Mouse (Mus musculus) MEL (cell line): ENCODE data around the gene L3mbtl4. TPM values are rescaled to one million over a fixed set of nuclear protein-coding genes. Genes with fewer than 3 reads are reported as not detected.

Experiments
- DNase-seq: peaks from one replicate; pipeline ENCODE4 v3.0.0; 2011; ENCODE audit warnings: low read depth, low spot score
- H3K27ac ChIP-seq: 2 replicates; pipeline ENCODE4 v1.5.1; 2012; ENCODE audit warnings: low read depth, mild to moderate bottlenecking, control low read depth, low read length, moderate library complexity; ENCODE audit not compliant: control insufficient read depth
- H3K27me3 ChIP-seq, 2 experiments: fragments of 150-350 bp in 1 of 2; sonication (generic) in 1 of 2; 2 replicates each; pipeline ENCODE4 v1.6.1; 2012; ENCODE audit warnings: low read length in 2 of 2, mild to moderate bottlenecking in 2 of 2, improper control_type of control experiment in 1 of 2, moderate library complexity in 1 of 2; ENCODE audit not compliant: insufficient read depth in 2 of 2, control insufficient read depth in 1 of 2
- H3K36me3 ChIP-seq, 2 experiments: 2 replicates each; pipeline ENCODE4 v1.6.1; 2012 to 2014; ENCODE audit warnings: low read length in 2 of 2, improper control_type of control experiment in 1 of 2, inconsistent platforms in 1 of 2, mild to moderate bottlenecking in 1 of 2; ENCODE audit not compliant: insufficient read depth in 2 of 2, control insufficient read depth in 1 of 2
- H3K4me1 ChIP-seq, 2 experiments: fragments of 150-350 bp in 1 of 2; sonication (generic) in 1 of 2; 2 replicates each; pipeline ENCODE4 v1.6.1; 2012; ENCODE audit warnings: low read length in 2 of 2, improper control_type of control experiment in 1 of 2, mild to moderate bottlenecking in 1 of 2; ENCODE audit not compliant: insufficient read depth in 2 of 2, control insufficient read depth in 1 of 2
- H3K4me3 ChIP-seq, 2 experiments: fragments of 150-350 bp in 1 of 2; sonication (generic) in 1 of 2; 2 replicates each; pipeline ENCODE4 v1.5.1; 2012; ENCODE audit warnings: low read depth in 2 of 2, low read length in 2 of 2, mild to moderate bottlenecking in 2 of 2, moderate library complexity in 2 of 2, control low read depth in 1 of 2, improper control_type of control experiment in 1 of 2; ENCODE audit not compliant: control insufficient read depth in 1 of 2, insufficient read depth in 1 of 2
- H3K79me2 ChIP-seq: 2 replicates; pipeline ENCODE4 v1.6.1; 2012; ENCODE audit warnings: mild to moderate bottlenecking, low read length, moderate library complexity; ENCODE audit not compliant: control insufficient read depth, poor library complexity, insufficient read depth
- H3K9ac ChIP-seq: 2 replicates; pipeline ENCODE4 v1.6.1; 2012; ENCODE audit warnings: low read depth, mild to moderate bottlenecking, control low read depth, low read length, moderate library complexity; ENCODE audit not compliant: control insufficient read depth, poor library complexity, severe bottlenecking
- H3K9me3 ChIP-seq: fragments of 150-350 bp; sonication (generic); replicated peaks from 2 replicates; pipeline ENCODE4 v1.6.1; 2012; ENCODE audit warnings: mild to moderate bottlenecking, low read length, improper control_type of control experiment, moderate library complexity; ENCODE audit not compliant: insufficient read depth
- BHLHE40 ChIP-seq: IDR thresholded peaks from 2 replicates; pipeline ENCODE4 v1.6.1; 2012; ENCODE audit warnings: low read depth, mild to moderate bottlenecking, inconsistent platforms, low read length, improper control_type of control experiment, borderline replicate concordance
- CHD1 ChIP-seq: IDR thresholded peaks from 2 replicates; pipeline ENCODE4 v1.6.1; 2012; ENCODE audit warnings: low read depth, mild to moderate bottlenecking, inconsistent platforms, low read length, improper control_type of control experiment
- CTCF ChIP-seq, 3 experiments: IDR thresholded peaks in 2 of 3; conservative IDR thresholded peaks in 1 of 3; 2 replicates each; pipeline ENCODE4 v1.5.1; 2011 to 2012; ENCODE audit warnings: low read length in 3 of 3, low read depth in 2 of 3, mild to moderate bottlenecking in 2 of 3, improper control_type of control experiment in 1 of 3, inconsistent platforms in 1 of 3, mixed read lengths in 1 of 3, moderate library complexity in 1 of 3; ENCODE audit not compliant: control insufficient read depth in 1 of 3, insufficient read depth in 1 of 3, poor library complexity in 1 of 3, severe bottlenecking in 1 of 3
- GABPA ChIP-seq: IDR thresholded peaks from 2 replicates; pipeline ENCODE4 v1.6.1; 2012; ENCODE audit warnings: low read depth, mild to moderate bottlenecking, inconsistent platforms, low read length, improper control_type of control experiment, moderate library complexity
- GATA1 ChIP-seq: IDR thresholded peaks from 2 replicates; pipeline ENCODE4 v1.6.1; 2011; ENCODE audit warnings: low read depth, low read length, improper control_type of control experiment
- HCFC1 ChIP-seq: IDR thresholded peaks from 2 replicates; pipeline ENCODE4 v1.6.1; 2012; ENCODE audit warnings: low read depth, mild to moderate bottlenecking, inconsistent platforms, low read length, improper control_type of control experiment, moderate library complexity
- JUND ChIP-seq: IDR thresholded peaks from 2 replicates; pipeline ENCODE4 v1.6.1; 2011; ENCODE audit warnings: low read depth, mild to moderate bottlenecking, improper control_type of control experiment, low read length
- MXI1 ChIP-seq: IDR thresholded peaks from 2 replicates; pipeline ENCODE4 v1.6.1; 2011; ENCODE audit warnings: mild to moderate bottlenecking, low read depth, low read length, improper control_type of control experiment
- NELFE ChIP-seq: IDR thresholded peaks from 2 replicates; pipeline ENCODE4 v1.6.1; 2011; ENCODE audit warnings: low read depth, low read length, improper control_type of control experiment
- POLR2AphosphoS5 ChIP-seq: IDR thresholded peaks from 2 replicates; pipeline ENCODE4 v1.6.1; 2012; ENCODE audit warnings: low read depth, borderline replicate concordance, mild to moderate bottlenecking, inconsistent platforms, low read length, moderate library complexity, mixed read lengths
- RAD21 ChIP-seq: IDR thresholded peaks from 2 replicates; pipeline ENCODE4 v1.6.1; 2011; ENCODE audit warnings: mild to moderate bottlenecking, low read depth, low read length, improper control_type of control experiment
- RCOR1 ChIP-seq: IDR thresholded peaks from 2 replicates; pipeline ENCODE4 v1.6.1; 2012; ENCODE audit warnings: low read depth, mild to moderate bottlenecking, inconsistent platforms, low read length, improper control_type of control experiment
- SIN3A ChIP-seq: IDR thresholded peaks from 2 replicates; pipeline ENCODE4 v1.6.1; 2012; ENCODE audit warnings: low read length, improper control_type of control experiment, inconsistent platforms
- SMC3 ChIP-seq: IDR thresholded peaks from 2 replicates; pipeline ENCODE4 v1.6.1; 2011; ENCODE audit warnings: low read depth, low read length, improper control_type of control experiment
- TCF12 ChIP-seq: IDR thresholded peaks from 2 replicates; pipeline ENCODE4 v1.6.1; 2014; ENCODE audit warnings: low read depth, mild to moderate bottlenecking, inconsistent platforms, low read length, improper control_type of control experiment, moderate library complexity
- USF1 ChIP-seq: IDR thresholded peaks from 2 replicates; pipeline ENCODE4 v1.6.1; 2014; ENCODE audit warnings: low read depth, mild to moderate bottlenecking, inconsistent platforms, low read length, improper control_type of control experiment, moderate library complexity
- USF2 ChIP-seq, 2 experiments: IDR thresholded peaks; 2 replicates each; pipeline ENCODE4 v1.6.1; 2011 to 2012; ENCODE audit warnings: improper control_type of control experiment in 2 of 2, low read length in 2 of 2, borderline replicate concordance in 1 of 2, inconsistent platforms in 1 of 2, low read depth in 1 of 2, mild to moderate bottlenecking in 1 of 2; ENCODE audit not compliant: insufficient read depth in 1 of 2
- ZKSCAN1 ChIP-seq: IDR thresholded peaks from 2 replicates; pipeline ENCODE4 v1.6.1; 2012; ENCODE audit warnings: low read depth, mild to moderate bottlenecking, inconsistent platforms, low read length, improper control_type of control experiment, moderate library complexity
- ZMIZ1 ChIP-seq: IDR thresholded peaks from 2 replicates; pipeline ENCODE4 v1.6.1; 2012; ENCODE audit warnings: low read depth, mild to moderate bottlenecking, inconsistent platforms, low read length, improper control_type of control experiment, moderate library complexity
- polyA plus RNA-seq, 2 experiments: library from polyadenylated mRNA; stranded (reverse) in 1 of 2; unstranded in 1 of 2; fragments of >175 nt in 1 of 2; fragments of >200 nt in 1 of 2; gene quantifications; 2 replicates each; pipeline versions ENCODE4 v1.2.1 to v1.2.4; 2012; ENCODE audit warnings: low replicate concordance in 2 of 2, low read depth in 1 of 2; ENCODE audit not compliant: insufficient read length in 2 of 2, insufficient read depth in 1 of 2, missing spikeins in 1 of 2
- total RNA-seq: library from RNA; depleted of rRNA; stranded (reverse); fragments of 300-350 nt; gene quantifications from 2 replicates; pipeline ENCODE4 v1.2.3, GENCODE M21; 2012

The L3mbtl4 gene
- total and polyA plus RNA-seq, 3 experiments = not detected

DNA sequence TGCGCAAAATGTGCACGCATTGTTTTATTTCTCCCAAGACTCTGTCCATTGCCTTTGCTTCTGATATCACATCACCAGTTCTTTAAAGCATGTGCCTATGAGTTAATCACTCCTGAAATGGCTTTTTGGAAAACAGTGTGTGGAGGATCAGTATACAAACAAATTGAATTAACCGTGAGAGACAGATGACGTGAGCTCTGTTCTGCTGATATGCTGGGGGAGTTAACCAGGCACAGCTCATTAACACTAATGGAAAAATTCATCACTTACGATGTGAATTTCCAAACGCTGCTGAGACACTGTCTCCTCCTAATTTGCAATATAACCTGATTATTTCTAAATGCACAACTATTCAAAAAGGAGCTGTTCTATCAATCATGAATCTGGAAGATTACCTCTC is 337.6 kb downstream of the L3mbtl4 start:
- Histone ChIP-seq H3K9me3 (no peaks in the 10 kb centered on the region), H3K4me1 (no peaks in the 10 kb centered on the region), H3K79me2 (no peaks in the 10 kb centered on the region), H3K4me3 (no peak overlapping the region), H3K27me3 (no peaks in the 10 kb centered on the region), H3K9ac (no peak overlapping the region), H3K27ac (no peak overlapping the region), H3K36me3 (no peaks in the 10 kb centered on the region)
- TF ChIP-seq CTCF (IDR thresholded peaks at IDR 0.05 in 2 of 3, conservative IDR thresholded peaks at IDR 0.05 in 1 of 3; ENCODE audit: control insufficient read depth in 1 of 3, insufficient read depth in 1 of 3, low read depth in 2 of 3, low read length in 3 of 3, poor library complexity in 1 of 3, severe bottlenecking in 1 of 3) (no peak), CHD1 (no peak), JUND (no peak), USF2 (IDR thresholded peaks at IDR 0.05; ENCODE audit: borderline replicate concordance in 1 of 2, insufficient read depth in 1 of 2, low read depth in 1 of 2, low read length in 2 of 2) (no peak), RAD21 (no peak), NELFE (no peak), MXI1 (no peak)
- no peak for DNase-seq

DNA sequence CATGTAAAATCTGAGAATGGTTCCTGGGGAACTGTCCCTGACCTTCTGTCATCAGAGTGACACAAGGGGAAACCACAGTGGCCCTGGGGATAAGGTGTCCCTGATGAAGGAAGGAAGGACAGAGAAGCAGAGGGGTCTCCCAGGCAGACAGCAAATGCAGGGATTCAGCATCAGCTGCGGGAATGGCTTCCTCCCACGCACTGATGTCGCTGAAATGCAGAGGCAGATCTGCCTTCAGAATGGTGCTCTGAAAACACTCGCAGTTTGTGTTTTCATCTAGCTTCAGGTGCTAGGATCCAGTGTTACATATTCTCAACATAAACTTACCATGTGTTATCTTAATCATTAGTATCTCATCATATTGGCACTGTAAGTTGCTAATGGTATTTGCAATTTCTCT is 351.7 kb downstream of the L3mbtl4 start:
- Histone ChIP-seq H3K36me3 (no peaks in the 10 kb centered on the region), H3K4me1 (no peaks in the 10 kb centered on the region), H3K27ac (no peak overlapping the region), H3K4me3 (no peak overlapping the region), H3K9me3 (no peaks in the 10 kb centered on the region), H3K27me3 (no peaks in the 10 kb centered on the region), H3K9ac (no peak overlapping the region), H3K79me2 (no peaks in the 10 kb centered on the region)
- DNase-seq = no peak
- TF ChIP-seq JUND = no peak
- no peak for TF ChIP-seq BHLHE40
- TF ChIP-seq POLR2AphosphoS5 = no peak
- no peak for TF ChIP-seq SMC3
- TF ChIP-seq SIN3A = no peak
- TF ChIP-seq GABPA = no peak
- TF ChIP-seq ZKSCAN1 = no peak
- no peak for TF ChIP-seq USF1
- no peak for TF ChIP-seq RCOR1
- no peak for TF ChIP-seq RAD21
- TF ChIP-seq CTCF (IDR thresholded peaks at IDR 0.05 in 2 of 3, conservative IDR thresholded peaks at IDR 0.05 in 1 of 3; ENCODE audit: control insufficient read depth in 1 of 3, insufficient read depth in 1 of 3, low read depth in 2 of 3, low read length in 3 of 3, poor library complexity in 1 of 3, severe bottlenecking in 1 of 3) = no peak
- TF ChIP-seq TCF12 = no peak
- TF ChIP-seq HCFC1 = no peak
- no peak for TF ChIP-seq ZMIZ1
- no peak for TF ChIP-seq USF2 (IDR thresholded peaks at IDR 0.05; ENCODE audit: borderline replicate concordance in 1 of 2, insufficient read depth in 1 of 2, low read depth in 1 of 2, low read length in 2 of 2)
- no peak for TF ChIP-seq GATA1
